Mouse (Mus musculus) layer of hippocampus, adult 9-10 months (tissue): ENCODE data around the gene Tomm6.
"Not testable (repeated sequence)": the region's sequence is repeated elsewhere in the genome, so short reads cannot be mapped to it uniquely, and the experiment has no call there.

Experiments used
- DNase-seq: peaks from one replicate; pipeline ENCODE4 v3.0.0; 2022; ENCODE audit warnings: low spot score

Gene Tomm6

DNA sequence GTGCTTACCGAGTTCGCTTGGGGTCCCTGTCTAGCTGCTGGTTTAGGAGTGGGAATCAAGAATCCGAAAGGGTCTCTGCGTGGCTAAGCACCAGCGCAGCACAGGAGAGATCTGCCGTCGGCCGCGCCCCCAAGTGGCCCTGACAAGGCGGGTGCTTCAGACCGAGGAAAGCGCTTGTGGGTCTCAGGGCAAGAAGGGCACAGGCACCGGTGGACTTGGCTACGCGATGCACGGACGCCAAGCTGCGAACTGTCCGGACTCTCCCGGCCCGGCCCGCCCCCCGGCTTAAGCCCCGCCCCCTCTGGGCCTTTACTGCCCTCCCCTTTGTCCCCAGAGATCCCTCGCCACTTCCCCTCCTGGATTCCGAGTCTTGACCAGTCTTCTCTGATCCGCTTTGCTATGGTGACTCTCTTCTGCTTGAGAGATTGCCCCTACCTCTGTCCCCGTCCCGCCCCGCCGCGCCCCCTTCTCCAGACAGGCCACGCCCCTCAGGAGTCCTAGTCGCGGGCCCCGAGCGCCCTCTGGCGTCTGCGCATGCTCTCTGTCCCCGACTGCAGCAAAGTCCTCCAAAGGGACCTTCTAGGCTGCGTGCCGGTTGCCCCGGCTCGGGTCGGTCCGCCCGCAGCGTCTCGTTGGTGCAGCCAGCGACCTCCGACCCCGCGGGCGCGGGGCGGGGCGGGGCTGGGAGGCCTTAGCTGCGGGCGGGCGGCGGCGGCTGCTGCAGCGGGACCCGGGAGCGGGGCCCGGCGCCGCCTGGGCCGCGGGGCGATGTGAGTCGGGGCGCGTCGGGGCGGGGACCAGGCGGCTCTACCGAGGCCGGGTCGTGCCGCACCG is 6.5 kb upstream of the Tomm6 start, which contains the start of gene Prickle4:
Gene Prickle4 (minus strand): TSS at position 234 of the 834 bp plus-strand sequence.
- DNase-seq, result peak; percentile 92

DNA sequence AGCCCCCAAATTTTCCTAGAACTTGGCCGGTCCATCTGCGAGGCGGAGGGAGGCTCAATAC is 6.1 kb upstream of the Tomm6 start, which contains the start of gene Gm21981:
Gene Gm21981 (minus strand): TSS at position 14 of the 61 bp plus-strand sequence.
- DNase-seq, result no peak

DNA sequence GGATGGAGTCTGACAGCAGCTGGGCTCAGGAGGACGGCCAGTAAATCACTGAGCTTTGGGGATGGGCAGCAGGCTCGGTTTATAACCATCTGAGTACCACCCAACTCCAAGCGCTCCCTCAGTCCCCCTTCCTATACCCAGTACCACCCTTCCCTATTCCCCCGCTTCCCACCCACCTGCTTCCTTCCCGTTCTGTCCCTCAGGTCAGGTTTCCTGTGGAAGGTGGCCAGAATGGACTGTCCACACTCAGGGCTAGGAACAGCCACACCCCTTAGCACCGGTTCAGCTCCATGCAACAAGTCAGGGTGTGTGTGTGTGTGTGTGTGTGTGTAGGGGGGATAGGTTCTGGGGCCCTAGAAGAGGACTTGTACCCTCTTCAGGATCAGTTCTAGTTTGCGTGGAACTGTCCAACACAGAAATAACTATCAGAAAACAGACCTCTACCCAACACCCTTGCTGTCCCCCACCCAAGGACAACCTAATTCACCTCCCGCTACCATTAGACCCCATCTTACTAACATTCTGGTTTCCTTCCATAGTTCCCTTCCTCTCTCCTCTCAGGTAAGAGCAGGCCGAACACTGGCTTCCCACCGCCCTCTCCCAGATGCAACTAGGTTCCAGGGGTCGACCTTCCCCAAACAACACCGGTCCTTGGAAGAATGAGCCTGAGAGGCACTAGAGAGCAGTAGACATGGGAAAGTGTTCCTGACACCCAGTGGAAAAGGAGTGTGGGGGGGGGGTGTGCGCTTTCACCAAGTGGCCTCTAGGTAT is 5.7 kb upstream of the Tomm6 start:
- DNase-seq, result no peak

DNA sequence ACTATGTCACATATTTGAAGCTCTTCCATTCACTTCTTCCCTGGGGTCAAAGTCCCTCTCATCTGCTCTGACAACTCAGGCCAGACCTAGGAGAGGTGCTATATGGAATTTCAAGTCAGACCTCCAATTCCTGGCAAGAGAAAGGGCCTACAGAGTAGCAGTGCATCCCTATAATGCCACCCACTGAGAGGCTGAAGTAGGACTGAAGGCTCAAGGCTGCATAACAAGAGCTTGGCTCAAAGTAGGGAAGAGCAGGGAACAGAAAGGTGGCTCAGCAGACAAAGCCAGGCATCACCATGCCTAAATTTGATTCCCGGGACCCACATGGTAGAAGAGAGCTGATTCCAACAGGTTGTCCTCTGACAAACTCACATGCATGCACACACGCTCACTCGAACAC is 3.5 kb upstream of the Tomm6 start:
- DNase-seq, result no peak

DNA sequence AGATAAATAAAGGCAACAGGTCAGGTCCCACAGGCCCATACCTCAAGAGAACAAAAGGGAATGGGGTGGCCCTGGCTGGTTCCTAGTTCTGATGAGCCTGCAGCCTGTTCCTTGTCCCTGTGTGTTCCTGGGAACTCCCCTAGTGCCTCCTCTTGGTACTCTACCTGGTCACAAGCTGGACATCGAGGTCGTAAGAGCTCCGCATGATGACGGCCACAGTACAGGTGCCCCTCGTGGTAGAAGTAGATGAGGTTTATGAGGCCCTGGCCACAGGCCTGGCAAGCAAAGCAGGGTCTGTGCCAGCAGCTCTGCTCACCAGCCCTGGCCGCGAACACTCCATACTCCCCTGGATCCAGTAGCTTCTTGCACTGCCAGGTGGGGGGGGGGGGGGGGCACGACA is 1.7 kb upstream of the Tomm6 start:
- no peak for DNase-seq

DNA sequence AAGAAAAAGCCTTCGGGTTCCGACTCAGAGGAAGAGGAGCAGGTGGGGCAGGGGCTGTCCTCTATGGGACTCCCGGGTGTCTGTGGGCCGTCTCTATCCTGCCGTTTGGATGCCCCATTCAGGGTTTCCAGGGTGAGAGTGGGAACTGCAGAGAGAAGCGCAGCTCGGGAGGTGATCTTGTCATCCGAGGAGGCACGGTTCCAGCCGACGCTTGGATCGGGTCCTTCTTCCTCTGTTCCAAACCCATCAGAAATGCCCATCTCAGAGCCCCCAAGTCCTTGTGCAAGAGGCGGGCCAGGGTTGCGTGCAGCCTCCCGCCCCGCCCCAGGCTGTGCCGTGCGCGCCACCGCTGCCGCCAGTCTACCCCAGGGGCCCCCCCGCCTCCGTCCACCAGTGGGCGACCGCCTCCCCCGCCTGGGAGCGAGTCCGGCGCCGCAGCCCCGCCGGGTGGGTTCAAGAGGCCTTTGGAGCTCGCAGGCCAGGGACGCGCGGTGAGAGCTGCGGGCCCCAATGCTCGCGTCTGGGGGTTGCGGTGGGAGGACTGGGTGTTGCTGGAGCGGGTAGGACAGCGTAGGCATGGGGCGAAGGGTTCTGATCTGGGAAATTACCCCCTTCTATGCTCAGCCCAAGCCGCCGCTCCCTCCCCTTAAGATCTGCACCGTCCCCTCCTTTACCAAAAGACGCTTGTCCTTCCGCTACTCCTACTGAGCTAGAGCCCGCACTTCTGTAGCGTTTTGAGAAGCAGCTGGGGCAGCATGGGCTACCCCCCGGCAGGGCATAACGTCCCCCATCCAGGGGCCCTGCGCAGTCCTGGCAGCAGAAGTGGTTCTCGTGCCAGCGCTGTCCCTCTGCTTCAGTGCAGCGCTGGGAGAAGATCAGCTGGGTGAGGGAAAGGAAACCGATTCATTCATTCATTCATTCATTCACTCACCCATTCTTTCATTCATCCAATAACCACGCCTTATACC is 706 bp upstream of the Tomm6 start, which contains the start of gene Frs3:
Gene Frs3 (plus strand): TSS at position 423 of the 968 bp plus-strand sequence.
- no peak for DNase-seq

DNA sequence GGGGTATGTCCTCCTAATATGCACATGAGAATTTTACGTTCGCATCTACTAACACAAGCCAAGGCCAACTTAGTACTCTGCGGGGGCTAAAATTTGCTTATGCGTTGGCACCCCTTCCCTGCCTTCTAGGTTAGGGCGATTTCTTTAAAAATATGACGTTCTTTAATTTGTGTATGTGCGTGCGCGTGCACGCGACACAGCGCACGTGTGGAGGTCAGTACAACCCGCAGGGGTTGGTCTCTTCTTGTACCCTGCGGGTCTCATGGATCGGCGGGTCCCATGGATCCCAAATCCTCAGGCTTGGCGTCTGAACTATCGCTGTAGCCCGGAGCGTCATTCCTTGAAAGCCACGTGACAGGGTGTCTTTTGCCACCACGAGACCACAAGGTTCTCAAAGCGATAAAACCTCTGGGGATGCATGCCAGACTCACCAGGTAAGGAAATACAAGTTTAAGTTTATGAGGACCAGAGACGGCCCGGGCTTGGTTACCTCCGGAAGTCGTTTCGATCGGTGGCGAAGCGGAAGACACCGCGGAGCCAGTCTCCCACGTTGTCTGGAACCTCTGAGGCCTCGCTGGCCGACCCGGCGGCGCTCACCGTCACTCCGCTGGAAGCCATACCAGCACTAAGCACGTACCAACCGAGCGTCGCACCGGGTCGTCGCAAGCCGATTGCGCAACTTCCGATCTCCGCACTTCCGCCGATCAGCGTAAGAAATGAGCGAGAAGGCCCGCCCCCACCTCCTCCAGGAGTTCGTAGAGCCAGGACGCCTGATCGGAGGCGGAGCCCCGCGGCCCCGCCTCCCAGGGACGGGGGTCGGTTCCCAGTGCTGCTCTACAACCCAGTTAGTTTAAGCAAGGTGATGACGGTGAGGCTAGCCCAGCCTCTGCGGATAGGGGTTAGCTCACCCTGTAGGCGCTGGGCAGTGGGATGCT is 510 bp downstream of the Tomm6 start:
- peak; percentile 80 for DNase-seq

DNA sequence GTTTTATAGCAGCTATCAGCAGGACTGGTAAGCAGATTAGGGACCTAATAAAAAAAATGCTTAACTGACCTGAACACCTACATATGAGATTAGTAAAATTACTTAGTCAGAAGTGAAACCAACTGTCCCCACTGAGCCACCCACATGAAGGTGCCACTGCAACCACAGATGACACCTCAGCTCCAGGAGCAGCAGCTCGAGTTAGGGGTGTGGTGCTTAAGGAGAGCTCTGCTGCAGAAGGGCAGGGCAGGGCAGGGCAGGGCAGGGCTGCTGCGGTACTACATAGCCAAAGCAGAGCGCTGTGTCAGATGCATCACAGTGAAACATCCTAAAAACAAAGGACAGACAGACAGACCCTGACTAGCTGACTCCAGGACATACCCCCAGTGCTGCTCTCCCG is 5.3 kb downstream of the Tomm6 start:
- no peak for DNase-seq

DNA sequence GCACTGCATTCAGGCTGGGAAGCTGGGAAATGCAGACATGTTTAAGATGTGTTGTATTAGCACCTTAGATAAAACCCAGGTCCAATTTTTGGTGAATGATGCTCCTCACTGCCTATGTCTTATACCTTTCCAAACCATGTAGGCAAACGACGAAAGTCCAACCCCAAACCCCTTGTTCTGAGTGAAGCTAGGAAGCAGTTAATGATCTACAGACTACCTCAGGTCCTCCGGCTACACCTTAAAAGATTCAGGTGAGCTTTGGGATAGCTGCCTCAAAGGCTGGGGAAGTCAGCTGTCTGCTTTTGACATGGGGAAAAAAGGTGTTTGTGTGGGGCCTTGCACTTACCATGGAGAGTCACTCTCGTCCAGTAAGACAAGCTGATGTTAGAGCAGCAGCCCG is 9.5 kb downstream of the Tomm6 start:
- no peak for DNase-seq

DNA sequence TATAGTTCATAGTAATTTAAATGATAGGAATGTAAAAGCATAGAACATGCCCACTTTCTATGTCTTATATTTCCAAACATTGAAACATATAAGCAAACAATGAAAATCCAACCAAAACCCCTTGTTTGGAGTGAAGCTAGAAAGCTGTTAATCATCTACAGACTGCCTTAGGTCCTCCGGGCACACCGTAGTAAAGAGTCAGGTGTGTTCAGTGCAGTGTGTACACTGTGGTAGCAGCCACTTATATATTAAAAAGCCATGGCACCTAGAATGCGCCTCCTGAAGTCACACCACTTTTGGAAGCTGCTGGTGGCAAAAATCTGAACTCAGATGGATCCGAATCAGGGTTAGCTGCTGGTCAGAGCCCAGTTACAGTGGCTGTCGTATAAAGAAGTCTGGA is 9.9 kb downstream of the Tomm6 start:
- no peak for DNase-seq

DNA sequence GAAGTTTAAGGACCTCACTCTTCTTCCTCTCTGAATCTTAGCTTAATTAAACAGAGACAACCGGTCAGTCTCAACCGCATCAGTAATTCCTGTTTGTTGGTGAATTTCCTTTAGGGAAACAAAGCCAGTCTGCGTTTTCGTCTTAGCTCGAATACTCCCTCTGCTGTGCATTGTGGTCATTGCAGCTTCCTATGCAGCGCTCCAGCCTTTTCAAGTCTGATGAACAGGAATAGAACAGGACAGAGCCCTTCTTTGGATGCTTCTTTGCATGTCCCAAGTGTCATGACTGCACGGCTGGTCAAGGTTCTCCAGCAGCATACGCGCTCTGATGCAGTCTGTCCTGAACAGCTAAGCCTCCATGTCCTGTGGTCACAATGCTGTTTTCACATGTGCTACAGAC is 11.6 kb downstream of the Tomm6 start:
- peak; percentile 70 for DNase-seq

DNA sequence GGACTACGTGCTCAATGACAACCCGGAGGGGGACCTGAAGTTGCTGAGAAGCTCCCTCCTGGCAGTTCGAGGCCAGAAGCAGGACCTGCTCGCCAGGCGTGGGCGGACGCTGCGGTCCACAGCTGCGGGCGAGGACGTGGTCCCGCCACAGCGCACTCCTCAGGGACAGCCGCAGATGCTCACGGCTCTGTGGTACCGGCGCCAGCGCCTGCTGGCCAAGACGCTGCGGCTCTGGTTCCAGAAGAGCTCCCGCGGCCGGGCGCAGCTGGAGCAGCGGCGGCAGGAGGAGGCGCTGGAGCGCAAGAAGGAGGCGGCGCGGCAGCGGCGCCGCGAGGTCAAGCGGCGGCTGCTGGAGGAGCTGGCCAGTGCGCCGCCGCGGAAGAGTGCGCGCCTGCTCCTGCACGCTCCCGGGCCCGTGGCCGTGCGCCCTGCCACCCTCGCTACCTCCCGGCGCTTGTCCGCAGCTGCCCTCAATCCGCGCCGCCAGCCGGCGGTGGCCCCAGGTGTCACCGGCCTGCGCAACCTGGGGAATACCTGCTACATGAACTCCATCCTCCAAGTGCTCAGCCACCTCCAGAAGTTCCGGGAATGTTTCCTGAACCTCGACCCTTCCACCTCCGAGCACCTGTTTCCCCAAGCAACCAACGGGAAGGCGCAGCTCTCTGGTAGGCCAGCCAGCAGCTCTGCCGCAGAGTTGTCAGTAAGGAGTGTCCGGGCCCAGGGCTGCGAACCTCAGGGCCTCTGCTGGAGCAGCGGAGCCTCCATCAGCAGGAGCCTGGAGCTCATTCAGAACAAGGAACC is 15.7 kb downstream of the Tomm6 start:
- no peak for DNase-seq

DNA sequence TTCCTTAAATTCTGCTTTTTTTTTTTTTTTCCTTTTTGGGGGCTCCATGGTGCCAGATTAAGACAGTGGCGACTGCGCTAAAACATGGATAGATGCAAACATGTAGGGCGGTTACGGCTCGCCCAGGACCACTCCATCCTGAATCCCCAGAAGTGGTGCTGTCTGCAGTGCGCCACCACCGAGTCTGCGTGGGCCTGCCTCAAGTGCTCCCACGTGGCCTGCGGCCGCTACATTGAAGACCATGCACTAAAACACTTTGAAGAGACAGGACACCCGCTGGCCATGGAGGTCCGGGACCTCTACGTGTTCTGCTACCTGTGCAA is 16.2 kb downstream of the Tomm6 start:
- DNase-seq, result no peak

DNA sequence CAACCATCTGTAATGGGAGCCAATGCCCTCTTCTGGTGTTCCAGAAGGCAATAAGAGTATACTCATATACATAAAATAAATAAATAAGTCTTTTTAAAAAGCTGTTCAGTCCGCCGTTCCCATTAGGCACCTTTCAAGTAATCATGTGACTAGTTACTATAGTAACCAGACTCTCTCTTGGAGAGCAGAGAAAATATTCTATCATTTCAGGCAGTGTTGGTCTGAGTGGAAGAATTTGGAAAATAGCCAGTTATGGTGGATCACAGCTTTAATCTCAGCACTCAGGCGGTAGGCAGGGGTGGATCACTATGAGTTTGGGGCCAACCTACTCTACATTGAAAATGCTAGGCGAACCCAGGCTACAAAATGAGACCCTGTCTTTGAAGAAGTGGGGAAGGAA is 19.0 kb downstream of the Tomm6 start:
- no peak for DNase-seq

DNA sequence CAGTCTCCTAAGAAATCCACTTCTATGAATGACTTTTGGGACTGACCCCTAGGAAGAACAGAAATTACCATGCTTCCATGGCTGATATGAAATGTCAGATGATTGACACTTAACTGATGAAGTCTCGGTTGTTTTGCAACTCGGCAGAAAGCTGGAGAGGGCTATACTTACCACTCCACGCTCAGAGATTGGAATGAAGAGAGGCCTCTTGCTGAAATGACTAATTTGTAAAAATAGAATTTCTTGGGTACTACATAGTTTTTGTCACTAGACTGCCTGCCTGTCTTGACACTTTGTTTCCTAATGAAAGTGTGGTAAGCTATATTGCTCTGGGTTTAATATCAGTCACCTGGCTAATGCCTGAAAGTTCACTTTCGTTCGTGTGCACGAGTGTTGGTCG is 23.7 kb downstream of the Tomm6 start:
- DNase-seq, result no peak

DNA sequence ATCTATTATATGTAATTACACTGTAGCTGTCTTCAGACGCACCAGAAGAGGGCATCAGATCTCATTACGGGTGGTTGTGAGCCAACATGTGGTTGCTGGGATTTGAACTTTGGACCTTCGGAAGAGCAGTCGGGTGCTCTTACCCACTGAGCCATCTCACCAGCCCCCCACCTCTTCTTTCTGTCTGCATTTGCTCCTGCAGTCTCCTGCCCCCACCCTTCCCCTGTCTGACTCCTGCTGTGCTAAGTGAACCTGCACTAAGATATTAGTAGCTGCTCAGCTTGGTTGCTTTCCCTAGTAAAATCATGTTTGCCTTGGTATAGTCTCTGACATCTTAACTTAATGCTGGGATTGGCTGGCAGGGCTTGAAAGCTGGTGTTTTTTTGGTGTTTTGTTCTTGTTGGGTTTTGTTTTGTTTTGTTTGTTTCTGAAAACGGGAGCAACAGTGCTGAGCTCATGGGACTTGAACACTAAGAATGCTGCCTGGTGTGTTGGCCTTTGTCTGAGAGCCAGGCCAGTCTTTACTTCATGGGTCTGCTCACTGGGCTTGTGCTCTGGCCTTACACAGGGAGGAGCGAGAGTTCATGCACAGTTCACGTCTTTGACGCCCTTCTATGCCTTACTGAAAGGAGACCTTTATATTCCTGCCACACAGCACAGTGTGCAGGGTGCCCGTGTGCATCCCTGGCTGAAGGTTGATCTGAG is 25.0 kb downstream of the Tomm6 start:
- DNase-seq, result no peak

DNA sequence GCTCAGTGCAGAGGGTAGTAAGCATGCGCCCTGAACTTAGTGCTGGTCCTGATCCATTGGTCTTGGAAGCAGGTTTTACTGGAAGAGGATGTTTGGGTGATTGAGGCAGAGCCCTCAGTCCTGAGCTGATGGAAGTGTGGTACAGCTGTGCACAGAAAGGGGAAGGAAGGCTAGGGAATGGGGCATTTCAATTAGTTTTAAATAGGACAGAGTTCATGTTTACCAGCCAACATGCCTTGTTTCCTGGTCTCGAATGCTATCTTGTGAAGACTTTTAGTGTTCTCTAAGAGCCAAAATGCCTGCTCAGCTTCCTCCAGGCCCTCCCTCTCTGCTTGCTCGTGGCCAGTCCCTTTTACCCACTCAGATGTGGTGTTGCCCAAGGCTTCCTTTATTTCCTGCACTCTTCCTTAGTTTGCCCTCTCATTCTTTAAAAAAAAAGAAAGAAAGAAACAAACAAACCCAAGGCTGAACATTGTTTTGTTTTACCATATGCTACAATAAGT is 29.4 kb downstream of the Tomm6 start:
- no peak for DNase-seq

DNA sequence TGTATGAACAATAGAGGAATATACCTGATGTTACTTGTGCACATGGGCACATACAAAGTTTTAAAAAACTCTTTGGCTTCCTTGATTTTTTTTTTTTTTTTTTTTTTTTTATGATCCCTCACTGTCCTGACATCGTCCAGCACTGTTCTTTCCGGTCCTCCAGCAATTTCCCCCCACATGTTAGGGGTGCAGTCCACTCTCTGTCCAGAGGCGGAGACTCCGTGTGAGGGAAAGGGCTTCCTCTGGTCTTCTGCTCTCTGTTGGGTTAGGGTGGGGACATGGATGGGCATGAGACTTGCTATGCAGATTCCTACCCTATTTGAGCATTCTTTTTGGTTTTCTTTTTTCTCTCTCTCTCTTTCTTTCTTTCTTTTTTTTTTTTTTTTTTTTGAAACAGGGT is 30.3 kb downstream of the Tomm6 start:
- DNase-seq, result no peak

DNA sequence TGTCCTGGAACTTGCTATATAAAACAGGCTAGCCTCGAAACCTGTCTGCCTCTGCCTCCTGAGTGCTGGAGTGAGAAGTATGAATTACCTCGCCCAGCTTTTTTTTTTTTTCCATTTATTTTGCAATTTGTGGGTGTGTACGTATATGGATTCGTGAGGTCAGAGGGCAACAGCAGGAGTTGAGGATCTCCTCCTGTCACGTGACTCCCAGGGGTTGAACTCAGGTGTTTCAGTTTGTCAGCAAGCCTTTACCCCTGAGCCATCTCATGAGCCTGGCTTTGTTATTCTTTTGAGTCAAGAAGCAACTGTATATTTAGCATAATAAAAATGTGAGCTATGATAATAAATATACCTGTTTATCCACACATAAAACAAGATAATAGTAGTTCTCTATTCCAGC is 32.5 kb downstream of the Tomm6 start:
- DNase-seq, result no peak

DNA sequence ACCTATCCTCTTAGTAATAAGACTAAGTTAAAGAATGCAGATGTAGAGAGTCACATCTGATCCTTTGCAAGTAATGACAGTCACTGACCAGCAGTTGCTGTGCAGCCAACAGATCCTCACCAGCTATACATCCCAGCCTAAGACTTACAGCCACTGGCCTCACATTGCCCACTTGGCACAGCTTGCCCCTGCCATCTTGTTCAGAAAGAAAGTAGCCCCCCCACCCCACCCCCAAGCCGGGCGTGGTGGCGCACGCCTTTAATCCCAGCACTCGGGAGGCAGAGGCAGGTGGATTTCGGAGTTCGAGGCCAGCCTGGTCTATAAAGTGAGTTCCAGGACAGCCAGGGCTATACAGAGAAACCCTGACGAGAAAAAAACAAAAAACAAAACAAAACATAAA is 33.8 kb downstream of the Tomm6 start:
- not testable (repeated sequence) for DNase-seq
